Mouse (Mus musculus) hindbrain, embryonic 16.5 days (tissue): ENCODE data around the gene Gorasp1. TPM values are rescaled to one million over a fixed set of nuclear protein-coding genes. Genes with fewer than 3 reads are reported as not detected.
A peak's percentile ranks its signal among the peaks of the same experiment; 100 is the strongest.

Experiments
- ATAC-seq: fragments of 200-750 bp; cut with Nextera tagmentation; 2 replicates; pipeline ENCODE4 v1.8.0; 2017; ENCODE audit warnings: moderate TSS enrichment, moderate library complexity
- H3K27ac ChIP-seq: fragments of 300-500 bp; sonication (generic); 2 replicates; pipeline ENCODE4 v1.5.1; 2014; ENCODE audit warnings: low read depth, mild to moderate bottlenecking, control low read depth, low read length, moderate library complexity
- H3K27me3 ChIP-seq: fragments of 300-500 bp; sonication (generic); replicated peaks from 2 replicates; pipeline ENCODE4 v1.6.1; 2014; ENCODE audit warnings: low read length; ENCODE audit not compliant: control insufficient read depth, insufficient read depth
- H3K36me3 ChIP-seq: fragments of 300-500 bp; sonication (generic); 2 replicates; pipeline ENCODE4 v1.6.1; 2014; ENCODE audit warnings: mild to moderate bottlenecking, low read length, moderate library complexity, mixed read lengths; ENCODE audit not compliant: control insufficient read depth, insufficient read depth
- H3K4me1 ChIP-seq: fragments of 300-500 bp; sonication (generic); 2 replicates; pipeline ENCODE4 v1.6.1; 2014; ENCODE audit warnings: low read depth, low read length; ENCODE audit not compliant: control insufficient read depth, insufficient read depth
- H3K4me2 ChIP-seq: fragments of 300-500 bp; sonication (generic); 2 replicates; pipeline ENCODE4 v1.6.1; 2014; ENCODE audit warnings: mild to moderate bottlenecking, low read length, control low read depth, moderate library complexity
- H3K4me3 ChIP-seq: fragments of 300-500 bp; sonication (generic); 2 replicates; pipeline ENCODE4 v1.5.1; 2014; ENCODE audit warnings: mild to moderate bottlenecking, low read length, control low read depth, moderate library complexity
- H3K9ac ChIP-seq: fragments of 300-500 bp; sonication (generic); 2 replicates; pipeline ENCODE4 v1.6.1; 2014; ENCODE audit warnings: low read depth, mild to moderate bottlenecking, control low read depth, low read length, moderate library complexity
- H3K9me3 ChIP-seq: fragments of 300-500 bp; sonication (generic); 2 replicates; pipeline ENCODE4 v1.6.1; 2014; ENCODE audit warnings: mild to moderate bottlenecking, low read length, moderate library complexity; ENCODE audit not compliant: control insufficient read depth
- WGBS: fragments of 180-500 bp; shearing (Covaris S2); extraction: QIAGEN DNeasy Blood & Tissue Kit; methylation state at CpG from one replicate; pipeline ENCODE4 v1.1.7; 2014; 5-methylcytosine and 5-hydroxymethylcytosine counted together
- polyA plus RNA-seq: library from polyadenylated mRNA; unstranded; fragments of >200 nt; fragmentation: Nextera tagmentation; extraction: Ambion mirVana; gene quantifications from 2 replicates; pipeline ENCODE4 v1.2.1, GENCODE M21; 2015

Gorasp1 gene
- polyA plus RNA-seq, 1 experiment from 2014 or later = 33.1 TPM

DNA sequence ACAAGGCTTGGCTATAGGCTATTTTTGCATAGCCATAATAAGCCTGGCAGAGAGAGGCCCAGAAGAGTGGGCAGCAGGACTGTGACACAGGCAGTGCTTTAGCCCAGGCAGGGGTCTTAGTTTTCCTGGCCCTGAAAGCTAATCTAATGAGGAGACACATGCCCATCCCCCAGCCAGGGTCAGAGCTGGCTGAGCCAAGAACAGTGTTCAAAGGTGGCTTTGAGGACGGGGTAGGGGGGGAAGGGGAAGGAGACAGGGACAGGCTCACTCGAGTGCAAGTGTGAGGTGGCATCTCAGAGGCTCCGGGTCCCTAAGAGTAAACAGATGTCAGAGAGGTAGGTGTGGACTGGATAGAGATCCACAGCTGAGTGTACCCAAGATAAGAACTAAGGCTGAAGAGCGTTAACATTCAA, 43.4 kb upstream of the Gorasp1 start:
- 9% methylated on average over 4 of the region's 4 CpGs for WGBS
- no peak for ATAC-seq
- H3K27ac ChIP-seq = peak overlapping the region; percentile 75
- peaks cover 3% of the 10 kb centered on the region; the same call in 1 of the 2 replicates for H3K27me3 ChIP-seq
- no peaks in the 10 kb centered on the region for H3K9me3 ChIP-seq
- H3K36me3 ChIP-seq = no peaks in the 10 kb centered on the region
- no peak overlapping the region for H3K4me3 ChIP-seq
- no peak overlapping the region for H3K9ac ChIP-seq
- peak overlapping the region; percentile 95 for H3K4me2 ChIP-seq
- H3K4me1 ChIP-seq = peaks cover 40% of the 10 kb centered on the region

DNA sequence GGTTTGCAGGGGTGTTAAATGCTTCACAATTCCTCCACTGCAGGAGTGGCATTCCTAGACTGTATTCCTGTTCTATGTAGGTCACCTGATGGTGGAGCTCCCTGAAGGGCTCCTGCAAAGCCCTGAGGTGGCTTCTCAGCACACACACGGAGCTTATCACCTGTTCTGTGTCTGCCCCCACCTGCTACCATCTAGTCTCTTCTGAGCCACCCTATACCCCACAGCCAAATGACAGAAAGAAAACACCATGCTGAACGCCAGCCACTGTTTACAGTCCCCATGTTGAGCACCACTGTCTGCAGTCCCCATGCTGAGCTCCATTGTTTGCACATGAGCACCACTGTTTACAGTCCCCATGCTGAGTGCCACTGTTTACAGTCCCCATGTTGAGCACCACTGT, 42.4 kb upstream of the Gorasp1 start:
- Histone ChIP-seq H3K36me3 (no peaks in the 10 kb centered on the region), H3K4me2 (no peak overlapping the region), H3K27me3 (peaks cover 3% of the 10 kb centered on the region; the same call in 1 of the 2 replicates), H3K4me1 (peaks cover 40% of the 10 kb centered on the region), H3K4me3 (no peak overlapping the region), H3K9ac (no peak overlapping the region), H3K27ac (no peak overlapping the region), H3K9me3 (no peaks in the 10 kb centered on the region)
- ATAC-seq = no peak
- 53% methylated on average over 2 of the region's 2 CpGs for WGBS

DNA sequence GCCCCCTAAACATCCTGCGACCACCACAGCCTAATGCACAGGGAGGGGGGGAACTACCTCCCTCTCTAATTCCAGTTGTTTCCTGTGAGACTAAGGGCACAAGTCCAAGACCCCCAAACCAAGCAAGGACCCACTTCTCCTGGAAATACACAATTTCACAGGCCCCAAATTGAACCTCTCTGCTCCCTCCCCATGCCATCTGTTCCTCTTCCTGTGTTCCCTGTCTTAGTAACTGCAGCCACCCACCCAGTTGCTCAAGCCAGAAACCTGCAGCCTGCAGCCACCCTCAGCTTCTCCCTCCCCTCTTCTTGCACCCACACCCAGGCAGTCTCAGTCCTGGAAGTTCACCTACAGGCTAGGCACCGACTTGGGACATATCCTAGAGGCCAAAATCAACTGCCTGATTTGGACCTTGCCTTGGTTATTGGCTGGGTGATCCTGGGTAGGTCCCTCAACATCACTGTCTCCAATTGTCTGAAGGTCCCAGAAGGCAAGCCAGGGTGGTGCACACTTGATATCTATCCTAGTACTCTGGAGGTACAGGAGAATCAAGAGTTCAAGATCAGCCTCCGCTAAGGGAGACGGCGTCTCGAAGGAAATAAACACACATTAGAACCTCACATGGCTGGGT, 41.6 kb upstream of the Gorasp1 start:
- Histone ChIP-seq H3K9me3 (no peaks in the 10 kb centered on the region), H3K4me2 (no peak overlapping the region), H3K4me3 (no peak overlapping the region), H3K36me3 (no peaks in the 10 kb centered on the region), H3K27ac (no peak overlapping the region), H3K27me3 (peaks cover 3% of the 10 kb centered on the region; the same call in 1 of the 2 replicates), H3K4me1 (peaks cover 38% of the 10 kb centered on the region), H3K9ac (no peak overlapping the region)
- no peak for ATAC-seq
- 85% methylated on average over 6 of the region's 6 CpGs for WGBS

DNA sequence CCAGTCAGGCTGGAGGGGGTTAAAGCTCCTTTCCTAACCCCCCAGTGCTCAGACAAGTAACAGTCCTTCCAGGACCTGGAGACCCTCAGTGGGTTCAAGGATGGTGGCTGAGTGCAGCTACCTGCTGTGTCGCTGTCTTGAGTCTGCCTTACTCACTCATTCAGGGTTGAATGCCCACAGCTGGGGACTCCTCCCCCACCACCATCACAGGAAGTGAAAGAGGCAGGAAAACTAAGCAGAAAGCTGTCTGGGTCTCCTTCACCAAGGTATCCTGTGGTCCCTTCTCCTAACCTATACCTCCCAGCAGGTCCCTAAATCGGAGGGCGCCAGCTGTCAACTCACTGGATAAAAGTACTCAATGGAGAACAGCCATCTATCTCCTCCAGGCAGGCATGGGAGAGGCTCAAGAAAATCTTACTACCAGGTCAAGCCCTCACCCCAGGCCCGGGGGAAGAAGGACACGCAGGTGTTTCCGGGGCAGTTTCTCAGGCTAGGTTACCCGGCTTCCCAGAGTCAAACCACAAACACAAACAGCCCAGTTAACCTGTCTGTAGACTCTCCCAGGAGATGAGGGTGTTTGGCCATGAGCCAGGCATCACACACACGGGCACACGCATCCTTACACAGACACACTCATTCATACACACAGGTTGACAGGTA, 40.9 kb upstream of the Gorasp1 start:
- 49% methylated on average over 9 of the region's 9 CpGs for WGBS
- no peaks in the 10 kb centered on the region for H3K36me3 ChIP-seq
- peaks cover 34% of the 10 kb centered on the region for H3K4me1 ChIP-seq
- H3K9me3 ChIP-seq = no peaks in the 10 kb centered on the region
- H3K9ac ChIP-seq = no peak overlapping the region
- H3K4me2 ChIP-seq = no peak overlapping the region
- H3K4me3 ChIP-seq = no peak overlapping the region
- no peak for ATAC-seq
- H3K27me3 ChIP-seq = peaks cover 3% of the 10 kb centered on the region; the same call in 1 of the 2 replicates
- no peak overlapping the region for H3K27ac ChIP-seq

DNA sequence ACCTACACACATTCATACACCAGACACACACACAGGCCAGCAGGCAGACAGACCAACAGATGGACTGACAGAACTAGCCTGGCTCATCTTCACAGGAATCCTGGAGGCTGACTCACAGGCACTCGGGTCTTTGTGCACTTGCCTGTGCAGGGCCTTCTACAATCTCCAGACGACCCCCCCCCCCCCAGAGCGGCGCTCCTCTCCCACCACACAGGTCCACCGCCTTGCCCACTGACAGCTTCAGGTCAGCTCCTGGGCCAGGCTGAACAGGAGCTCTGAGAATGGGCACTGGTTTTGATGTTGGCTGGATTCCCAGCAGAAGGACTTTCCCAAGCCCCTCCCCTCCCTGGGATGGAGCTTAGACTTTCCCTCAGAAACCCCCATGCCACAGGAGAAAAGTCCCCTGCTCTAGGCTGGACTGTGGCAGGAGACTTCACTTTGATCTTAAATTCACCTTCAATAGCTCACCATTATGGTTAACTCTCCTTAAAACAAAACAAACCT, 40.2 kb upstream of the Gorasp1 start:
- no peak for ATAC-seq
- Histone ChIP-seq H3K27me3 (no peaks in the 10 kb centered on the region), H3K27ac (no peak overlapping the region), H3K4me1 (peaks cover 27% of the 10 kb centered on the region), H3K4me2 (0 out of 2 replicates have a peak overlapping the region, but pooled peaks have one; percentile 3), H3K36me3 (no peaks in the 10 kb centered on the region), H3K9me3 (no peaks in the 10 kb centered on the region), H3K4me3 (no peak overlapping the region), H3K9ac (no peak overlapping the region)
- 50% methylated on average over 5 of the region's 5 CpGs for whole genome bisulfite sequencing

DNA sequence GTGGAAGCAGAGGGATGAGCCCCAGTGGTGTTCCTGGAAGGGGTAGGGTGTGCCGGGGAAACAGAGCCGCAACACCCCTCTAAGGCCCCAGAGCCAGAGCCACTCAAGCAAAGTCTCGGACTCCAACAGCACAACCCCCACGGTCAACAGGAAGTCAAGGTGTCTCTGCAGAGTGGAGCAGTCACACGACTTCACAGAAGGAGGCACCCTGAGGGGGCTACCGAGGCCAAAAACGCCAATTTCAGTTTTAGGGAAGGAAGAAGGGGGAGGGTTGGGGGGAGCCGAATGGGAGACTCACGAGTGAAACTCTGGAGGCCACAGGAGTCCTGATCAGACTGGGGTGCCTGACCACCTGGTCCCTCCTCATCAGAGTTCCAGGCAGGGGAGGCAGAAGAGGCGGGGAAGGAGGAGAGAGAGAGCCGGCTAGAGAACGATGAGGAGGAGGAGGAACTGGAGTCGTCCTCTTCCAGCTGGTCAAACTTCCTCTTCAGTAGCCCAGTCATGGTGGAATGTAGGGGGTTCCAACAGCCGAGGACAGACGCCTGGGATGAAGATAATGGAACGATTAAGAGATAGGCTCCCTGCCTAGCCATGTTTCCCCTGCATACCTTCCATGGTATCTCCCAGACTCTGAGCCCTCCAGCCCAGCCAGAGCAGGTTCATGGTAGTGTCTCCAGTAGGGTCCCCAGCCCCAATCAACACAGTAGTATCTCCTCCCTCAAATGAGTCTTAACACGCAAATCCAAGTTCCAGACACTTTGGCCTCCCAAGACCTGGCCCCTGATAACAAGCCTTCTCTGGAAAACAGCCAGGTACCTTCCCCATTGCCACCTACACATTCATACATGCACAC, 39.6 kb upstream of the Gorasp1 start:
- Histone ChIP-seq H3K4me1 (peaks cover 21% of the 10 kb centered on the region), H3K27ac (no peak overlapping the region), H3K4me2 (no peak overlapping the region), H3K9ac (no peak overlapping the region), H3K9me3 (no peaks in the 10 kb centered on the region), H3K4me3 (no peak overlapping the region), H3K36me3 (no peaks in the 10 kb centered on the region), H3K27me3 (no peaks in the 10 kb centered on the region)
- no peak for ATAC-seq
- WGBS = 61% methylated on average over 17 of the region's 17 CpGs

DNA sequence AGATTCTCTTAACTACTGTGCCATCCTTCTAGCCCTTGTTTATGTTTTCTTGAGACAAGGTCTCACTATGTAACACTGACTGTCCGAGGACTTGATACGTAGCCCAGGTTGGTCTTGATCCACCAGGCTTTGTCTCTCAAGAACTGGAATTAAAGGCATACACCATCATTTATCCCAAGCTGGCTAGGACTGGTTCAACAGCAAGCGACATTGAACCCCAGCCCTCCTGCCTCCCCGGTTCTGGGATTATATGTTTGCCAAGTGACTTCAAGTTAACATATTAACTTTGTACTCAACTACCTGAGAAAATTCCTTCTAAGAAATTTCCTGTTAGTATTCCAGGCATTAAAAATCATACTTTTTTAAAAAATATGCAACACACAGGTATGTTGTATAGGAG, 37.9 kb upstream of the Gorasp1 start:
- Histone ChIP-seq H3K27me3 (no peaks in the 10 kb centered on the region), H3K9ac (no peak overlapping the region), H3K4me3 (no peak overlapping the region), H3K9me3 (no peaks in the 10 kb centered on the region), H3K4me1 (peaks cover 16% of the 10 kb centered on the region), H3K27ac (no peak overlapping the region), H3K36me3 (no peaks in the 10 kb centered on the region), H3K4me2 (no peak overlapping the region)
- WGBS = 96% methylated on average over 4 of the region's 4 CpGs
- no peak for ATAC-seq

DNA sequence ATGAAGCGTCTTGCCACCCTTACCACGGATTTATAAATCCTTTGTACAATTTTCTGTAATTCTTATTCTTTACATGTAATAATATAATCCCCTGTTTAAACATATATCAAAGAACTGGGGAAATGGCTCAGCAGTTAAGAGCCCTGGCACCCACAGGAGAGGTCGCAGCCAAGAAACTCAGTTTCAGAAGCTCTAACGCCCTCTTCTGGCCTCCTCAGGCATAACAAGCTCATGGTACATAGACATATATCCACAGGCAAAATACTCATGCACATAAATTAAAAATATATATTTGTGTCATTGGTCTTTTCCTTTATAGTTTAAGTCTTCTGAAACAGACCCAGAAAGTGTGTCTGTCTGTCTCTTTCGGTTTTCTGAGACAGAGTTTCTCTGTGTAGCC, 37.2 kb upstream of the Gorasp1 start:
- no peak overlapping the region for H3K4me2 ChIP-seq
- no peak overlapping the region for H3K9ac ChIP-seq
- H3K36me3 ChIP-seq = no peaks in the 10 kb centered on the region
- H3K9me3 ChIP-seq = no peaks in the 10 kb centered on the region
- H3K4me3 ChIP-seq = no peak overlapping the region
- H3K27ac ChIP-seq = no peak overlapping the region
- peaks cover 17% of the 10 kb centered on the region for H3K4me1 ChIP-seq
- ATAC-seq = no peak
- no peaks in the 10 kb centered on the region for H3K27me3 ChIP-seq
- 76% methylated on average over 5 of the region's 5 CpGs for WGBS
